Mouse (Mus musculus) liver, embryonic 13.5 days (tissue): ENCODE measurements around the gene Polk. TPM values are rescaled to one million over a fixed set of nuclear protein-coding genes. Genes with fewer than 3 reads are reported as not detected.

ENCODE experiments used
- ATAC-seq: fragments of 200-750 bp; cut with Nextera tagmentation; 2 replicates; pipeline ENCODE4 v1.8.0; 2017; ENCODE audit warnings: low read depth, mild to moderate bottlenecking, moderate number of reproducible peaks, moderate library complexity
- DNase-seq: peaks from one replicate; pipeline ENCODE4 v3.0.0; 2022
- H3K27ac ChIP-seq: fragments of 300-500 bp; sonication (generic); 2 replicates; pipeline ENCODE4 v1.5.1; 2015; ENCODE audit warnings: moderate library complexity, mild to moderate bottlenecking, inconsistent platforms
- H3K27me3 ChIP-seq: fragments of 300-500 bp; sonication (generic); 2 replicates; pipeline ENCODE4 v1.6.1; 2015; ENCODE audit warnings: mild to moderate bottlenecking, inconsistent platforms
- H3K36me3 ChIP-seq: fragments of 300-500 bp; sonication (generic); 2 replicates; pipeline ENCODE4 v1.6.1; 2015; ENCODE audit warnings: mild to moderate bottlenecking, inconsistent platforms
- H3K4me1 ChIP-seq: fragments of 300-500 bp; sonication (generic); replicated peaks from 2 replicates; pipeline ENCODE4 v1.6.1; 2015; ENCODE audit warnings: inconsistent platforms
- H3K4me2 ChIP-seq: fragments of 300-500 bp; sonication (generic); 2 replicates; pipeline ENCODE4 v1.6.1; 2015; ENCODE audit warnings: inconsistent platforms, mild to moderate bottlenecking, moderate library complexity
- H3K4me3 ChIP-seq: fragments of 300-500 bp; sonication (generic); replicated peaks from 2 replicates; pipeline ENCODE4 v1.5.1; 2015; ENCODE audit warnings: mild to moderate bottlenecking, inconsistent platforms
- H3K9ac ChIP-seq: fragments of 300-500 bp; sonication (generic); 2 replicates; pipeline ENCODE4 v1.6.1; 2015; ENCODE audit warnings: mild to moderate bottlenecking, inconsistent platforms
- H3K9me3 ChIP-seq: fragments of 300-500 bp; sonication (generic); replicated peaks from 2 replicates; pipeline ENCODE4 v1.6.1; 2016; ENCODE audit warnings: inconsistent platforms
- WGBS: fragments of 180-500 bp; shearing (Covaris S2); methylation state at CpG from one replicate; pipeline ENCODE4 v1.1.7; 2015; ENCODE audit not compliant: insufficient replicate concordance; 5-methylcytosine and 5-hydroxymethylcytosine counted together
- polyA plus RNA-seq: library from polyadenylated mRNA; unstranded; fragments of >200 nt; fragmentation: Nextera tagmentation; extraction: Ambion mirVana; gene quantifications from 2 replicates; pipeline ENCODE4 v1.2.1, GENCODE M21; 2015

The Polk gene
- polyA plus RNA-seq, 1 experiment from 2014 or later = 3.4 TPM

DNA sequence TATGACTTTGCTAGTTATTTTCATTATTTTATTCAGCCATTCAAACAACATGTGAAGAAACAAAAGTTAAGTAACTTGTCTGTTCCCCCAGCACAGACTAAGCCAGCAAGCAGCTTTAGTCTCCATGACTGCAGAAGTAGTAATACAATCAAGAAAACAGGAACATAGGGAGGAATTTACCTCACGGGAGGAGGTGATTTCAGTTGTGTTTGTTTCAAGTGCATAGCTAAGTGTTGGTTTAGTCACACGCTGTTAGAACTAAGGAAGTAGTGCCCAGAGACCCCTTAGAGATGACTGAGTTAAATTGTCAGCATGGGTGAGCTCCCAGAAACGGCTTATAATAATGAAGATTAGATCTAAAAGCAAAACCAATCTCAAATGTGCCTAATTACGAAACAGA, 5.6 kb upstream of the Polk start:
- peaks cover 32% of the 10 kb centered on the region for H3K4me1 ChIP-seq
- DNase-seq = no peak
- no peaks in the 10 kb centered on the region for H3K9me3 ChIP-seq
- no peak for ATAC-seq
- H3K4me3 ChIP-seq = no peak overlapping the region
- no peak overlapping the region for H3K4me2 ChIP-seq
- H3K27me3 ChIP-seq = no peaks in the 10 kb centered on the region
- no peak overlapping the region for H3K27ac ChIP-seq
- H3K36me3 ChIP-seq = no peaks in the 10 kb centered on the region
- no peak overlapping the region for H3K9ac ChIP-seq
- 51% methylated on average over 4 of the region's 4 CpGs for WGBS

DNA sequence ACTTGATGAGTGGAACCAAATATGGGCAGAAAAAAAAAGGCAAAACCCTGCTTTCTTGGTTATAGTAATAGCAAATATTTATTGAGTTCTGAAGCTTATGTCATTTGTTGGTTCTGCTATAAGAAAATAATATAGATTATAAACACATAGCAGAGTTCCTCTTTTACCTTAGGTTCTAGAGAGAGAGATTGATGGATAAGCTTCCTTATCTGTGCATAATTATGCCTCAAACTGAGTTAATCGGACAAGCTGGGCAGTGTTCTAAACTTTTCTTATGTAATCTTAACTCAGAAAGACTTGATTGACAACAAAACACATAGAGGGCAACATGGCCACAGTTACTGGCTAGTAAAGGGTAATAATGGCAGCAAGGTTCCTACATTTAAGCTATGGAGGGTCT, 4.9 kb upstream of the Polk start:
- no peak overlapping the region for H3K27ac ChIP-seq
- H3K4me3 ChIP-seq = no peak overlapping the region
- no peak overlapping the region for H3K9ac ChIP-seq
- ATAC-seq = no peak
- H3K27me3 ChIP-seq = no peaks in the 10 kb centered on the region
- WGBS = 26% methylated on average over 1 of the region's 1 CpGs
- no peaks in the 10 kb centered on the region for H3K36me3 ChIP-seq
- H3K4me1 ChIP-seq = peaks cover 32% of the 10 kb centered on the region
- no peak overlapping the region for H3K4me2 ChIP-seq
- no peaks in the 10 kb centered on the region for H3K9me3 ChIP-seq
- no peak for DNase-seq

DNA sequence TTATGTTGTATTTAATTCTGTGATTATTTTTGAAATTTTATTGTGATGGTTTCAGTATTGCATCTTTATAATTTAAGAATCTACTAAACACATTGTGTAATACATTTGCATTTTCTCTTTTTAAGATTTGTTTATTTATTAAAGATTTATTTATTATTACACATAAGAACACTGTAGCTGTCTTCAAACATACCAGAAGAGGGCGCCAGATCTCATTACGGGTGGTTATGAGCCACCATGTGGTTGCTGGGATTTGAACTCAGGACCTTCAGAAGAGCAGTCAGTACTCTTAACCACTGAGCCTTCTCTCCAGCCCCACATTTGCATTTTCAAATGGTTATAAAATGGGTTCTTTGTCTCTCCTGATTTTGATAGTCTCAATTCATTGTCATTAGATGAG, 2.1 kb upstream of the Polk start:
- WGBS = 57% methylated on average over 2 of the region's 2 CpGs
- Histone ChIP-seq H3K4me3 (no peak overlapping the region), H3K27ac (no peak overlapping the region), H3K9me3 (no peaks in the 10 kb centered on the region), H3K36me3 (no peaks in the 10 kb centered on the region), H3K27me3 (no peaks in the 10 kb centered on the region), H3K4me2 (no peak overlapping the region), H3K9ac (no peak overlapping the region), H3K4me1 (peaks cover 42% of the 10 kb centered on the region)
- DNase-seq (no peak), ATAC-seq (no peak)

DNA sequence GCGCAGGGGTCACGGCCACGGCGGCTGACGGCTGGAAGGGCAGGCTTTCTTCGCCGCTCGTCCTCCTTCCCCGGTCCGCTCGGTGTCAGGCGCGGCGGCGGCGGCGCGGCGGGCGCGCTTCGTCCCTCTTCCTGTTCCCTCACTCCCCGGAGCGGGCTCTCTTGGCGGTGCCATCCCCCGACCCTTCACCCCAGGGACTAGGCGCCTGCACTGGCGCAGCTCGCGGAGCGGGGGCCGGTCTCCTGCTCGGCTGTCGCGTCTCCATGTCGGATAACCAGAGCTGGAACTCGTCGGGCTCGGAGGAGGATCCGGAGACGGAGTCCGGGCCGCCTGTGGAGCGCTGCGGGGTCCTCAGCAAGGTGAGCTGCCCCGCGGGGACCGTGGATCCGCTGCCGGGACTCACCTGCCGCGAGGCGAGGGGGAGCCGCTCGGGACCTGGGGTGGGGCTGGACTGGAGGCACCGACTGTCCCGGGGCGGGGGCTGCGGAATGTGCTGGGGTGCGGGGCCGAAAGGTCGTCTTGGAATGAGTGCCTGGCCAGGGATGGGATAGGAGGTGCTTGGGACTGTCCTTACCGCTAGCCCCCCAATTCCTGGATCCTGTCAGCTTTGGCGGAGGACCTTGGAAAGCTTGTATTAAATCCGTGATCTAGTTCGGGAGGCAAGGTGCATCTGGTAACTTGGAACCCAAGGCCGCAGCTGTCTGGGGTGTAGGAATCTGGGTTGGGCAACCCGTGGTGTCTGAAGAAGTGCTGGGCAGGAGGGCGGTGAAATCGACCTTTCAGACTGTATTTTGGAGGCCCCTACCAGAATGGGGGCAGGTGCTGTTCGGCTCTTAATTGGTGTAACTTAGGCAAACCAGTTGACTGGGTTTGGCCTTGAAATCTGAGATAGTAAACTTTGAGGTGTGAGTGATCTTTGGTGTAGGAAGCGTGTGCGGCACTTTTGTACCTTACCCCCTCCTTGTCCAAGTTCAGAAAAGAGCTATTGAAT, 817 bp upstream of the Polk start:
- Histone ChIP-seq H3K4me2 (peak overlapping the region; percentile 79), H3K4me1 (peaks cover 42% of the 10 kb centered on the region), H3K27me3 (no peaks in the 10 kb centered on the region), H3K4me3 (peak overlapping the region; percentile 86), H3K9me3 (no peaks in the 10 kb centered on the region), H3K9ac (peak overlapping the region; percentile 95), H3K27ac (peak overlapping the region; percentile 93), H3K36me3 (no peaks in the 10 kb centered on the region)
- peak; percentile 50 for DNase-seq
- peak; percentile 56 for ATAC-seq
- under 1% methylated on average over 52 of the region's 73 CpGs for WGBS

DNA sequence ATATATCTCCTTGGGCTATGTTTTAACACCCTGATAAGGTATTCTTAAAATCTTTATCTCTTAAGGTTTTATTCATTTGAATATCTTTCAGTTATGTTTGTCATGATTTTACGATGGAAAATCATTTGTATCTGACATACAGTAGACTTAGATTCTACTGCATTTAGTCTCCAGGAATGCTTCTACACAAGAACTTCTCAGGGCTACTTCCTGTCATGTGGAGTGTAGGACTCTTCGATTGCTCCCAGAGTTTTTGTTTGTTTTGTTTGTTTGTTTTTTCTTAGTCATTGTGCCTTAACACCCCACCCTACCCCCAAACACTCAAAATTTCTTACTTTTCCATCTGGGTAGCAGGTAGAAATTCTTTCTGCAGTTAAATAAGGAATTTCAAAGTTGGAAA, 998 bp downstream of the Polk start:
- DNase-seq (no peak), ATAC-seq (no peak)
- Histone ChIP-seq H3K27ac (no peak overlapping the region), H3K36me3 (no peaks in the 10 kb centered on the region), H3K4me3 (peak overlapping the region; percentile 86), H3K4me1 (peaks cover 42% of the 10 kb centered on the region), H3K27me3 (no peaks in the 10 kb centered on the region), H3K4me2 (peak overlapping the region; percentile 71), H3K9me3 (no peaks in the 10 kb centered on the region), H3K9ac (peak overlapping the region; percentile 80)
- 14% methylated on average over 2 of the region's 2 CpGs for WGBS

DNA sequence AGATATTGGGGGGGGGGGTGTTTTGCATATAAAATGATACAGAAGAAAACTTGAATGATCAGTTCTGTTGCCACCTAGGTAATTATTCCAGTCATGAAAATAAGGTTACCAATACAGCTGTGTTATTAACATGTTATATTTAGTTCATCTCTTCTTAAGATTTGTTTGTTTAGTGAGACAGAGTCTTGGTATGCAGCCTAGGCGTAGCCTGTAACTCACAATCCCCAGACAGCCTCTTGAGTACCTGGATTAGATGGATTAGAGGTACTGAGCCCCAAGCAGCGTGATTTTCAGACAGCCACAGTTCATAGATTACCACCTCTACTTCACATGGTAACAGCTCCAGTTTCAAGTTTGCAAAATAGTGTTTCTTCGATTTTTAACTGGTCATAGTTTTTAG, 4.3 kb downstream of the Polk start:
- ATAC-seq (no peak), DNase-seq (no peak)
- 64% methylated on average over 3 of the region's 3 CpGs for WGBS
- no peak overlapping the region for H3K4me3 ChIP-seq
- H3K36me3 ChIP-seq = no peaks in the 10 kb centered on the region
- no peak overlapping the region for H3K4me2 ChIP-seq
- H3K4me1 ChIP-seq = peaks cover 21% of the 10 kb centered on the region
- H3K27me3 ChIP-seq = no peaks in the 10 kb centered on the region
- H3K27ac ChIP-seq = no peak overlapping the region
- H3K9me3 ChIP-seq = no peaks in the 10 kb centered on the region
- no peak overlapping the region for H3K9ac ChIP-seq

DNA sequence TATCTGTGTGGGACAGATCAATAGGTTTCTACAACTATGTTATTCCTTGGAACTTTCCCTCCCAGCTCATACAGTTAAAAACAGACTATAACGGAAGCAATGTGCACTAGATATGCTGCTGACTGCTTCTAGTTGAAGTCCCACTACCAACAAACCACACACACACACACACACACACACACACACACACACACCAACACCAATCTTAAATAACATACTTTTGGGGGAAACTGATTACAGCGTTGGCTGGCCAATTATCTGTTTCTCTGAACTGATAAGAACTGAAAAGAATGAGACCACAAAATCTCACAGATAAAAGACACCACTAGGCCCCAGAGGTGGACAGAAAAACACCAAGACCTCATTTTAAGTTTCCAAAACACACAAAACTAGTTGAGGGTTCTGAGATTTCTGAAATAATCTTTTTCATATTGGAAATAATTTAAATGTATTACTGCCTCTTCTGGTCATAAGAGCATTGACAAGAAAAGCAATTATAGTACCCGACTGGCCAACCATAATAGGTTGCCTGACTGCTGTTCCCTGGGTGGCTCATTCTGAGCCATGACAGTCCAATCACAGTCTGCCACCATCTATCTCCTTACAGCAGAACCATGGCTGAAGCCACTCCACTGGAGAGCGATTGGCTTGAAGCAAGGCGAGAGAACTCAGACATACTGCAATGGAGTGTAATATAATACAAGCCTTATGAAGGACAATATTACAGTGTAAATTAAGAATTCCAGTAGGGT, 5.4 kb downstream of the Polk start:
- H3K4me2 ChIP-seq = no peak overlapping the region
- H3K4me3 ChIP-seq = no peak overlapping the region
- H3K36me3 ChIP-seq = no peaks in the 10 kb centered on the region
- 0 out of 2 replicates have a peak, but pooled peaks have one; percentile 45 for ATAC-seq
- no peak overlapping the region for H3K9ac ChIP-seq
- no peaks in the 10 kb centered on the region for H3K9me3 ChIP-seq
- no peak overlapping the region for H3K27ac ChIP-seq
- H3K27me3 ChIP-seq = no peaks in the 10 kb centered on the region
- 30% methylated on average over 5 of the region's 5 CpGs for WGBS
- peaks cover 21% of the 10 kb centered on the region for H3K4me1 ChIP-seq
- DNase-seq = no peak

DNA sequence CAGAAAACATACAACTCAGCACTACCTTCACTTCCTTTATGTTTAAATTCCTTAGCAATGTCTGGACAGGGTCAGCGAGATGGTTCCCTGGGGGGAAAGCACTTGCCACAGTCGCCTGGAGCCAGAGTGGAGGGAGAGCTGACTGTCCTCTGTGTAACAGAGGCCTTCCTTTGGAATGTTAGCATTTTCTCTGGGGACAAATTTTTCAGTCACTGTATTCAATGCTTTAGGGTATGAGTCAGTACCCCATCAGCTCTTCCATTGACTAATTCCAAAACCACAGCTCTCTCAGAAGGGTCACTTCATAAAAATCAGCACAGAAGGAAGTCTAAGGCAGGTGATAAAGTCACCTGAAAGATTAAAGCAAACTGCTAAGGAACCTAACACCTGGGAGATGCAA, 8.6 kb downstream of the Polk start:
- Histone ChIP-seq H3K4me3 (no peak overlapping the region), H3K4me1 (peaks cover 12% of the 10 kb centered on the region), H3K9ac (no peak overlapping the region), H3K27ac (no peak overlapping the region), H3K27me3 (no peaks in the 10 kb centered on the region), H3K36me3 (peaks cover 2% of the 10 kb centered on the region; the same call in 1 of the 2 replicates), H3K9me3 (no peaks in the 10 kb centered on the region), H3K4me2 (no peak overlapping the region)
- WGBS = 67% methylated on average over 2 of the region's 2 CpGs
- DNase-seq (no peak), ATAC-seq (no peak)

DNA sequence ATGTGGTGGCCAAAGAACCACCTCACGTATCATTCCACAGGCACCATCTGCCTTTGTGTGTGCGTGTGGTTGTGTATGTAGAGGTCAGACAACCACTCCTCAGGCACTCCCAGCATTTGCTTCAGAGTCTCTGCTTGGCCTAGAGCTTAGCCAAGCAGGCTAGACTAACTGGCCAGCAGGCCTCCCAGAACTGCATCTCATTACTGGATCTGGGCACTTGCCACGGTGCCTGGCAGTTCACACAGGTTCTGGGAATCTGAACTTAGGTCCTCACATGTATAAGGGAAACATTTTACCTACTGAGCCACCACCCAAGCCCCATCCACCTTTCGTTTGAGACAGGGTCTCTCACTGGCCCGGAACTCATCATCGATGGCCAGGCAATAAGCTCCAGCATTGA, 10.2 kb downstream of the Polk start:
- 78% methylated on average over 6 of the region's 6 CpGs for WGBS
- peaks cover 2% of the 10 kb centered on the region; the same call in 1 of the 2 replicates for H3K36me3 ChIP-seq
- H3K9ac ChIP-seq = no peak overlapping the region
- no peak overlapping the region for H3K4me3 ChIP-seq
- ATAC-seq = no peak
- H3K4me1 ChIP-seq = peaks cover 17% of the 10 kb centered on the region
- no peak overlapping the region for H3K4me2 ChIP-seq
- no peak overlapping the region for H3K27ac ChIP-seq
- H3K9me3 ChIP-seq = no peaks in the 10 kb centered on the region
- no peak for DNase-seq
- no peaks in the 10 kb centered on the region for H3K27me3 ChIP-seq

DNA sequence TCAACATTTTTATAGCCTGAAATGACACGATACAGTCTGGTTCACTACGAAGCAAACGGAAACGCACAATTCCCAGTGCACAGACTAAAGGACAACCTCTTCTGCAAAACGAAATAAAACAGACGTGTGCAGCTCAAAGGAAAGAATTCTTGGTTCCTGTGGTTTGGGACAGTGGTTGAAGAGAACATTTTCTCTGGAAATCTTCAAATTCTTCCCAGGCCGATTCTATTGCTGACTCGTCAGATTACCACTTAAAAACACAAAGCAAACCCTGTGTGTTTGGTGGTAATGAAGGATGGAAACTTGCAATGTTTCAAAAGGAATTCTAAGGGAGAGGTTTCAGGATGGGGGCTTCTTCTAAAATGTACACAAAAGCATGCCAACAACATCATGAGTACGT, 12.3 kb downstream of the Polk start:
- H3K27me3 ChIP-seq = no peaks in the 10 kb centered on the region
- no peak overlapping the region for H3K9ac ChIP-seq
- ATAC-seq (no peak), DNase-seq (no peak)
- no peak overlapping the region for H3K27ac ChIP-seq
- WGBS = 86% methylated on average over 9 of the region's 9 CpGs
- no peak overlapping the region for H3K4me3 ChIP-seq
- no peaks in the 10 kb centered on the region for H3K9me3 ChIP-seq
- H3K36me3 ChIP-seq = peaks cover 2% of the 10 kb centered on the region; the same call in 1 of the 2 replicates
- no peak overlapping the region for H3K4me2 ChIP-seq
- H3K4me1 ChIP-seq = peaks cover 18% of the 10 kb centered on the region

DNA sequence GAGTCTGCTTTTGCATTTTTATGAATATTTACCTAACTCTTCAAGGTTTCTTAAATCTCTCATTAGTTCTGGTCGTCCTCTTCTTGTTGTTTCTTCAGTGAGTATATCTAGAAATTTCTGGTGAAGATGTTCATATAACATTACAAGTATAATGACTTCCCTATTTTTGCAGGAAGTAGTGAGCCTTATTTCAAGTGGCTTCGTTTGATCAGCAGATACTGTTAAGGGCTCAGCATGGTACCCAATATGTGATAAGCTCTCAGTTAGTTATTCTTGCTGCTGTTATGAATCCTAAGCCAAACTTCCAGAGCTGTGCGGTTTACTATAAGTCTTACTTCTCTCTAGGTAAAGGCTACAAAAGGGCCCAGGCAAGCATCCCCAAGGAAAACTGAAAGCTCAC, 12.8 kb downstream of the Polk start:
- Histone ChIP-seq H3K27ac (no peak overlapping the region), H3K4me2 (no peak overlapping the region), H3K27me3 (no peaks in the 10 kb centered on the region), H3K4me1 (peaks cover 18% of the 10 kb centered on the region), H3K4me3 (no peak overlapping the region), H3K9me3 (no peaks in the 10 kb centered on the region), H3K36me3 (peaks cover 2% of the 10 kb centered on the region; the same call in 1 of the 2 replicates), H3K9ac (no peak overlapping the region)
- 70% methylated on average over 3 of the region's 3 CpGs for WGBS
- no peak for ATAC-seq
- no peak for DNase-seq
